In genomic region chr16:65814918-65815881, GRCm38 (mm10) we compare ENCODE assay signal across 8 mouse cellular contexts. TPM values are rescaled to one million over a fixed set of nuclear protein-coding genes. Genes with fewer than 3 reads are reported as not detected.
DNase-seq lines count a peak whose midpoint lies in the region; ATAC-seq and TF ChIP-seq lines count a peak whose summit lies in the region.

Gene Vgll3, plus strand, starts transcription at chr16:65815257.

- H3K4me1 ChIP-seq in forebrain, embryonic 15.5 days: peaks cover 13% of the 10 kb centered on the region
- no peaks in the 10 kb centered on the region for H3K4me1 ChIP-seq in heart, postnatal 0 days (ENCODE audit: control insufficient read depth, insufficient read depth)
- H3K4me1 ChIP-seq in liver, postnatal 0 days (ENCODE audit: insufficient read depth): peaks cover 6% of the 10 kb centered on the region; the same call in 1 of the 2 replicates
- H3K4me1 ChIP-seq in neural tube, embryonic 15.5 days: peaks cover 12% of the 10 kb centered on the region

- WGBS in forebrain, embryonic 15.5 days: under 1% methylated on average over 86 of the region's 86 CpGs
- WGBS in heart, postnatal 0 days: under 1% methylated on average over 85 of the region's 86 CpGs
- WGBS in liver, postnatal 0 days (ENCODE audit: insufficient replicate concordance): under 1% methylated on average over 78 of the region's 86 CpGs
- WGBS in neural tube, embryonic 15.5 days: under 1% methylated on average over 86 of the region's 86 CpGs

- H3K9ac ChIP-seq in forebrain, embryonic 15.5 days (replicated peaks): peak within 1 kb of the TSS; percentile 53
- H3K9ac ChIP-seq in heart, postnatal 0 days (replicated peaks; ENCODE audit: low read depth, low read length): peak within 1 kb of the TSS; percentile 30
- no peak within 1 kb of the TSS; the same call in 1 of the 2 replicates for H3K9ac ChIP-seq in liver, postnatal 0 days (replicated peaks)
- peak within 1 kb of the TSS; percentile 68 for H3K9ac ChIP-seq in neural tube, embryonic 15.5 days (replicated peaks)

- peak; percentile 95 for DNase-seq in 3T3-L1 (ENCODE audit: low read depth, low spot score)
- peak; percentile 52 for DNase-seq in adrenal gland, postnatal 25 days
- peak; percentile 51 for DNase-seq in heart, postnatal 0 days (ENCODE audit: low spot score)
- peak; percentile 42 to 65 for DNase-seq in kidney, postnatal 36 days
- DNase-seq in liver, postnatal 0 days: peak; percentile 51
- DNase-seq in urinary bladder, postnatal 36 days (ENCODE audit: low spot score in 2 of 2): peak; percentile 58 to 71

- peak within 1 kb of the TSS; percentile 85 for H3K4me2 ChIP-seq in forebrain, embryonic 15.5 days (replicated peaks)
- peak within 1 kb of the TSS; percentile 69 for H3K4me2 ChIP-seq in heart, postnatal 0 days (ENCODE audit: low read depth, low read length)
- peak within 1 kb of the TSS; percentile 87 for H3K4me2 ChIP-seq in liver, postnatal 0 days (ENCODE audit: low read depth, low read length)
- H3K4me2 ChIP-seq in neural tube, embryonic 15.5 days: peak within 1 kb of the TSS; percentile 95

- no peaks in the 10 kb centered on the region for H3K36me3 ChIP-seq in forebrain, embryonic 15.5 days
- H3K36me3 ChIP-seq in heart, postnatal 0 days (replicated peaks; ENCODE audit: control insufficient read depth, insufficient read depth, low read length): no peaks in the 10 kb centered on the region
- no peaks in the 10 kb centered on the region for H3K36me3 ChIP-seq in liver, postnatal 0 days (replicated peaks; ENCODE audit: insufficient read depth, low read length)
- no peaks in the 10 kb centered on the region for H3K36me3 ChIP-seq in neural tube, embryonic 15.5 days

- no peak for TF ChIP-seq EP300 in heart, postnatal 0 days (IDR thresholded peaks at IDR 0.05; ENCODE audit: low read depth)
- no peak for TF ChIP-seq EP300 in liver, postnatal 0 days (IDR thresholded peaks at IDR 0.05; ENCODE audit: low read depth)

- peak; percentile 100 for ATAC-seq in forebrain, embryonic 15.5 days (replicated peaks)
- ATAC-seq in heart, postnatal 0 days (ENCODE audit: insufficient read depth, low read depth): peak; percentile 85
- ATAC-seq in liver, postnatal 0 days: peak; percentile 86
- ATAC-seq in neural tube, embryonic 15.5 days (ENCODE audit: low FRiP score): peak; percentile 97

- peak within 1 kb of the TSS; percentile 51 for H3K27ac ChIP-seq in forebrain, embryonic 15.5 days (replicated peaks)
- peak within 1 kb of the TSS; percentile 73 for H3K27ac ChIP-seq in heart, postnatal 0 days (ENCODE audit: low read depth)
- H3K27ac ChIP-seq in liver, postnatal 0 days (ENCODE audit: low read depth): no peak within 1 kb of the TSS
- H3K27ac ChIP-seq in neural tube, embryonic 15.5 days (replicated peaks): peak within 1 kb of the TSS; percentile 81

- TF ChIP-seq CTCF in heart, postnatal 0 days (IDR thresholded peaks at IDR 0.05; ENCODE audit: low read depth): peak; percentile 9; the same call in 1 of the 2 replicates
- no peak for TF ChIP-seq CTCF in liver, postnatal 0 days (IDR thresholded peaks at IDR 0.05; ENCODE audit: low read depth)

- no peaks in the 10 kb centered on the region for H3K9me3 ChIP-seq in forebrain, embryonic 15.5 days
- H3K9me3 ChIP-seq in heart, postnatal 0 days (replicated peaks; ENCODE audit: control insufficient read depth, low read length): 0 out of 2 replicates have a peak, but pooled peaks cover 11% of the 10 kb centered on the region
- no peaks in the 10 kb centered on the region for H3K9me3 ChIP-seq in liver, postnatal 0 days (ENCODE audit: low read length)
- H3K9me3 ChIP-seq in neural tube, embryonic 15.5 days (replicated peaks): peaks cover 9% of the 10 kb centered on the region

- peaks cover 8% of the 10 kb centered on the region for H3K27me3 ChIP-seq in forebrain, embryonic 15.5 days
- peaks cover 12% of the 10 kb centered on the region for H3K27me3 ChIP-seq in heart, postnatal 0 days (ENCODE audit: control insufficient read depth, insufficient read depth, low read length)
- H3K27me3 ChIP-seq in liver, postnatal 0 days (ENCODE audit: insufficient read depth, low read length): peaks cover 20% of the 10 kb centered on the region
- H3K27me3 ChIP-seq in neural tube, embryonic 15.5 days (replicated peaks): 0 out of 2 replicates have a peak, but pooled peaks cover 5% of the 10 kb centered on the region

- peak within 1 kb of the TSS; percentile 68 for H3K4me3 ChIP-seq in forebrain, embryonic 15.5 days
- H3K4me3 ChIP-seq in heart, postnatal 0 days (ENCODE audit: low read depth, low read length): peak within 1 kb of the TSS; percentile 67
- H3K4me3 ChIP-seq in liver, postnatal 0 days (ENCODE audit: low read depth, low read length): peak within 1 kb of the TSS; percentile 51
- H3K4me3 ChIP-seq in neural tube, embryonic 15.5 days (replicated peaks): peak within 1 kb of the TSS; percentile 82

RNA-seq across cellular contexts. Expression of gene Vgll3, which starts in this region (rescaled TPM):
- total RNA-seq in adrenal gland, postnatal 25 days (2021): 1.3 and 1.5 TPM in 2 replicates
- polyA plus RNA-seq in forebrain, embryonic 15.5 days (2015; fragmentation: Nextera tagmentation; extraction: Ambion mirVana): 0.45 and 0.52 TPM in 2 replicates
- total RNA-seq in heart, postnatal 0 days (2014; rRNA removed; ENCODE audit: low replicate concordance): 3.4 and 7.1 TPM in 2 replicates
- 1.8 and 2.0 TPM in 2 replicates for polyA plus RNA-seq in heart, postnatal 0 days (2015; fragmentation: Nextera tagmentation; extraction: Ambion mirVana)
- 0.04 and 0.14 TPM in 2 replicates for polyA plus RNA-seq in liver, postnatal 0 days (2015; fragmentation: Nextera tagmentation; extraction: Ambion mirVana)
- polyA plus RNA-seq in neural tube, embryonic 15.5 days (2015; fragmentation: Nextera tagmentation; extraction: Ambion mirVana): 5.4 and 5.8 TPM in 2 replicates

Comparison
In these comparisons a context has a peak if more than half of its experiments do, and no peak if none do; other contexts are left out.
1. Peak in ATAC-seq, H3K4me3 ChIP-seq, H3K27ac ChIP-seq, H3K9ac ChIP-seq and H3K4me2 ChIP-seq in forebrain, embryonic 15.5 days; RNA of the gene not detected or under 1 TPM.
2. Peak in DNase-seq, ATAC-seq, H3K4me3 ChIP-seq and H3K4me2 ChIP-seq in liver, postnatal 0 days; RNA of the gene not detected or under 1 TPM.